Mouse (Mus musculus): Measurements from ENCODE around the gene Ciao2a. TPM values are rescaled to one million over a fixed set of nuclear protein-coding genes. Genes with fewer than 3 reads are reported as not detected.
A peak's percentile ranks its signal among the peaks of the same experiment; 100 is the strongest.

Gene Ciao2a
- total RNA-seq, 2 experiments from 2014 or later: 35.7 to 38.3 TPM

DNA sequence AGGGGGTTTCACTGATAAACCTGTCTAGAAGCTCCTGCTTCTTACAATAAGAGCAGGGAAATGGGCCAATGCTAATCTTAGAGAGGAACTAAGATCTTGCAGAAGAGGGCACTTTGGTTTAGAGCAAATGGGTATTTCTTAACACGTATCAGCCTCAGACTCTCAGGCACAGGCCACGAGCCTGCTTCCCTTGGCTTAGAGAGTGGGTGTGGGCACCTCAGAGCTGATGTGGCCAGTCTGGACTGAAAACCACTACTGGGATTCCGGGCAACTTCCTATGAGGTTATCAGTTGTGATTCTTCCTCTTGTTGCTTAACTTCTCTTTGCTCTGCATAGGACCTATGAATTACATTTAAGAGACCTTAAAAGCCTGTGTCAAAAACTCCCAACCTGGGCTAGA, 12.1 kb upstream of the Ciao2a start:
- intact Hi-C loops (cut with DNase I; ENCODE audit: low total_unique reads): no loop called here

DNA sequence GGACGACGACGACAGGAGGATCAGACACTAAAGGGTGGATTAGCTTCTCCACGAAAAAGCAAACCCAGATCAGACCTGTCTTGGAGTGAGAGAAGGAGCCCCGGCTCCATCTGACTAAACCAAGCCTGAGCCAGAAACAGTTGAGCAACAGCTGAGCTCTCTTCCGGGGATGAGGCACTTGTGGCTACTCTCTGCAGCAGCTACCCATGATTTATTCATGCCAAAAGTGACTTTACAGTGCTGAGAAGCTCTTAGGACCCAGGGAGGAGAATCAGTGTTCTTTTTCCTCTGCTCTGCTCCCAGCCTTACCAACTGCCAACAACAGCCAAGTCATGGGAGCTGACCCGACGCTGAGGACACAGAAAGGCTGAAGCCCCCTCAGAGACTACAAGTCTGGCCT, 9.5 kb upstream of the Ciao2a start:
- DNase-seq: peak; percentile 34
- intact Hi-C loops (cut with DNase I; ENCODE audit: low total_unique reads): no loop called here

More for the DNA sequence above, 12.1 kb upstream of the Ciao2a start:
- no peak for DNase-seq

DNA sequence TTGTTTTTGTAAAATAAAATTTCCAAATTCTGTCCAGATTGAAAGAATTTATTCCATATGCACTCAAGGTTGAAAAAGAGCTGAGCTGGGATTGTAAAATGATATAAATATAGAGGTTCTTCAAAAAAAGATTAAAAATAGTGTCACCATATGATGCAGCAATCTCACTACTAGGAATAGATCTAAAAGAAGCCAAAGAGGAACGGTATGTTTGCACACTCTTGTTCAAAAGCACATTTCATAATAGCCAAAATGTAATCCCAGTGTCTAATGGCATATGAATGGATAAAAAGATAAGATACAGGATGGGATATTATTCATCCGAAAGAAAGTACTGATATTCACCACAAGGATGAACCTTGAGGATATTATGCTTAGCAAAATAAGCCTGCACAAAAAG, 6.9 kb upstream of the Ciao2a start:
- intact Hi-C loops (cut with DNase I; ENCODE audit: low total_unique reads): no loop called here
- no peak for DNase-seq

DNA sequence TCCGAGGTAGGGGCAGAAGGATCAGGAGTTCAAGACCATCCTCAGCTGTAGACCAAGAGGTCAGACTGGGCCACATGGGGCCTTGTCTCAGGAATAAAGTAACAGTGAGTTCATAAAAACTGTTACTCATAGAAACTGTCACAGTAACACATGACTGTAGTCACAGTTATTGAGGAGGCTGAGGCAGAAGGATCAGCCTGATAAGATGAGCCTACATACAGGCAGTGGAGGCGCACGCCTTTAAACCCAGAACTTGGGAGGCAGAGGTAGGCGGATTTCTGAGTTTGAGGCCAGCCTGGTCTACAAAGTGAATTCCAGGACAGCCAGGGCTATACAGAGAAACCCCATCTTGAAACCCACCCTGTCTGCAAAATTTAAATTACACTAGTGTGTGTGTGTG, 6.3 kb upstream of the Ciao2a start:
- intact Hi-C loops (cut with DNase I; ENCODE audit: low total_unique reads): no loop called here
- no peak for DNase-seq

DNA sequence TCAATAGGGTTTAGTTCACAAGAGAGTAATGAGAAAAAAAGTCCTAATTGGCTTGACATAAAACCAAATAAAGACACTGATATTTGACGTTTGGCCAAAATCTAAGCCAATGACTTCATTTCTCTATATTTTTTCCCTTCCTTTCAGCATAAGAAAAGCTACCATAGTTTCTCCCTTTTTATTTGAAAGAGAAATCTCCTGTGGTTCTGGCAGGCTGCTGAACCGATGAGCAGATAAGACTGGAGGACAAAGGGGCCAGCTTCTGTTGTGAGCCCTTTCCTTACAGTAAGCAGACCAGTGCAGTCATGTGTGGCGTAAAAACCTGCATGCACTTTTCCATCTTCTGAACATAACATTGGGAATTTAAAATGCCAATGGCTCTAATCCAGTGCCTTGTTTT, 5.5 kb upstream of the Ciao2a start:
- intact Hi-C loops (cut with DNase I; ENCODE audit: low total_unique reads): no loop called here
- DNase-seq: no peak

DNA sequence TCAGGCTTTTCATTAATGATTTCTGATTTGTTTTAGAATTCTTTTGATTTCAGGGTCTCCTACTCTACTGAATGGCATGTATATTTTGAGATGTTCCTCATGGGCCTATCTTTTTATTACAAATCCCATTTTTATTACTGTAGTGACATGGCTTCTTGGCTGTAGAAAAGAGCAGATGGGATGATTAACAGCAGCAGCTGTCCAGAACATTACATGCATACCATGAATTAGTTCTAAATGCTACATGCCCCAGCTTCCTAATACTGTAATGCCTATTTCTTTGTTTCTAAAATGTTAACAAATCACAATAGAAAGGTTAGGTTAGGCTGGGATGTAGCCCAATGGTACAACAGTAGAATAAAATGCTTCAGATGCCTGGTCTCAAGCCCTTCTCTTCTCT, 5.0 kb upstream of the Ciao2a start:
- intact Hi-C loops (cut with DNase I; ENCODE audit: low total_unique reads): no loop called here
- no peak for DNase-seq

DNA sequence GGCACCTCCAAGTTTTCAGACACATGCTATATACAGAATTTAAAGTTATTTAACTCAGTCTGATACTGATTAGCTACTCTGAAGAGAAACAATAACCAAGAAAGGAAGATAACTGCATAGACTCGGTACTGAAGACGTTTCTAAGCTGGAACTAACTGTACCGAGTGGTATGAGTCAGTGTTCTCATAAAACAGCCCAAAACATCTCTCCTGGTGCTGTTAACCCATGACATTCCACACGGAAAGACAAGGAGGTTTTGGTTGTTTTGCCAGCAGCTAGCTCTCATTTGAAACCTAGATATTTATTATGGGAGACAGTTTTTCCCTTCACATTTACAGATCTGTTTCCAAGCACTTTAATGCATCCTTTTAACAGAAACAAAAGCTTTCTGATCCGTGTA, 2.8 kb upstream of the Ciao2a start:
- DNase-seq: no peak
- intact Hi-C loops (cut with DNase I; ENCODE audit: low total_unique reads): no loop called here

DNA sequence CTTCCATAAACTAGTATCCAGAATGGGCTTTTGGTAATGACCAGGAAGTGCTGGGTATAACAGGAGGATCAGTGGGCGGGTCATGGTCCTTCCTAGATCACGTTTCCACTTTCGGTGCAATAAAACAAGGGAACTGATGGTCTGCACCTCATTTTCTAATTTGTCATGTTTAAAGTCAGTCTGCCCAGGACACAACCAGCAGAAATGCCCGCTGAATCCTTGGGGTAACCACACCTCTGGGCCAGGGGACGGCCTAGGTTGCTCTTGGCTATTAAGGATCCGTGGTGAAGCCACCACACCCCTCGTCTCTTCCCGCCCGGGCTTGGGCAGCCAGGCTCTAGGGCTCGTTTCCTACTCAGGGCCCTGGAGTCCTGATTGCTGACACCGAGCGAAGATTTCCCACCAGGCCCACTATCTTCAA, 2.3 kb upstream of the Ciao2a start:
- intact Hi-C loops (cut with DNase I; ENCODE audit: low total_unique reads): no loop called here
- peak; percentile 17 for DNase-seq

DNA sequence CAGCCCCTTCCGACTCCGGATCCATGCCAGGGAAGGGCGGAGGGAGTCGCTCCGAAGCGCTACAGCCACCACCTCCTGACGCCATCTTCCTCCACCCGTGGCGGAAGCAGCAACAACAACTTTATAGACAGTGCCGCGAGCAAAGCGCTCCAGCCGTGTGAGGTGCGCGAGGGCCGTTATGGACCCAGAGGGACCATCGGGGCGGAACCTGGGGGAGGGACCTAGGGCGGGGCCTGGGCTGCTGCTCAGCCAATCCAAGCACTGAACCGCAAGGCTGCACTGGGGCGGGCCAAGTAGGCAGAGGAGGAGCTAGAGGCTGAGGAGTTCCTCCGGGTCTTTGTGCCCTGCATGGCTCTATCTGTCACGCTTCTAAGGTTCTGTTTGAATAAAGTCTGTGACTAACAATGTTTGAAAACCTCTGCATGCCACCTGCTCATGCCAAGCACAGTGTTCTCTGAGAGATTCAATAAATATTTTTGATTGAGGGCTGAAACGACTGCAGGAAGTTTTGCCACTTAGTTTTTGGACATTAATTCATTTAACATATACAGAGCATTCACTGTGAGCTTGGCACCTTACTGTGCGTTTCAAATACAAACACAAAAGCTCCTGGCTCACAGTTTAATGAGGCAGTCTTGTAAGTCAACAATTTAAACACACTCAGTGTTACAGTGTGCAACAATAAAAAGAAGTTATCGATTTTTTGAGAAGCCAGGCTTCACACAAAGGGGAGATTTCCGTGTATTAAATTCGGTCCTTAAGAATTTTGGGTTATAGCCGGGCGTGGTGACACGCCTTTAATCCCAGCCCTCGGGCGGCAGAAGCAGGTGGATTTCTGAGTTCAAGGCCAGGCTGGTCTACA, 1.5 kb upstream of the Ciao2a start:
- intact Hi-C loops (cut with DNase I; ENCODE audit: low total_unique reads): no loop called here
- DNase-seq: peak; percentile 99

DNA sequence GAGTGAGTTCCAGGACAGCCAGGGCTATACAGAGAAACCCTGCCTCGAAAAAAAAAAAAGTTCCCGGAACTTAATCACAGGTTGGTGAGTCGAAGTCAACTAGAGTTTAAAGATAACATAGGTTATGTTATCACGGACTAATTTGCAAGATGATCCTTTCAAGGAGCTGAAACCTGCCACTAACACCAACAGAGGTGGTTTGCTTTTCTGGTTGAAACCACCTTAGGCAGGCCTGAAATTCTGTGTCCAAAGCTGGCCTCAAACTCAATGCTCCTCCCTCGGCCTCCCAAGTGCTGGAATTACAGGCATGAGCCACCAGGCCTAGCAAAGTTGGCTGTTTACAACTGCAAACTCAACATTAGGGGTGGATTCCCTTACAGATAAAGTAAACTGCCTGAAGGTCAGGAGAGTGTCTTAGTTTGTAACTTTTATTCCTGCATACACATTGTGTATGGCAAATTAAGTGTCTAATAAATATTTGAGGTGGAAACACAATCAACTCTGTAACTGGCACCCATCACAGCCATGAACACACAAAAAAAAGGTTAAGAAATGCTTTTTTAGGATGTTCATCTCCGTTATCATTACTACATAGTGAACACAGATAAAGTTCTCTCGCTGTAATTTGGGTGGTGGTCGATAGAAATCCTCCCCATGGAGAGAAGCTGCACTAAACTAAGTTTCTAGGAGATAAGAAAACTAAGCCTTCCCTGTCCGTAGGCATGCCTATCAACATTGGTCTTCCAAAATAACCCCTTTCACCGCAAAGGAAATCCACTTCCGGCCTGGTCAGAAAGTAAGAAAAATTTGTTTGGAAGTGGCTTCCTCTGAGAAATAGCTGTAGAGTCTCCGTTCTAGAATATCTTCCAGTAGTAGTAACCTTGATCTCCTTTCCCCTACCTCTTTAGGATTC, 612 bp upstream of the Ciao2a start:
- DNase-seq: no peak
- intact Hi-C loops (cut with DNase I; ENCODE audit: low total_unique reads): no loop called here

DNA sequence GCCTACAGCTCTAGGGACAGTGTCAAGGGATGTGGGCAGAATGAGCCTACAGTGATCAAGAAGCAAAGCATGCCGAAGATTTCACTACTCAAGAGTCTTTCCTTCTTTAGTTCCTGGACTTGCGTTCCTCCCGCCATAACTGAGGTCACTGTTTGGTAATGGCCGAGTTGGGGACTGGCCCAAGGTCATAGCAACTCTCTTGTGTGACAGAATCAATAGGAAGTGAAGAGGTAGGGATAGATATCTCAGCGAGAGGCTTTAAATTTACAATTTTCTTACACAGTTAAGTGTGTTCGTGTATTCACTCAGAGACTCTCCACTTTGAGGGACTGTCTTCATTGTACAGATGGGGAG, 759 bp downstream of the Ciao2a start:
- no peak for DNase-seq
- intact Hi-C loops (cut with DNase I; ENCODE audit: low total_unique reads): no loop called here

DNA sequence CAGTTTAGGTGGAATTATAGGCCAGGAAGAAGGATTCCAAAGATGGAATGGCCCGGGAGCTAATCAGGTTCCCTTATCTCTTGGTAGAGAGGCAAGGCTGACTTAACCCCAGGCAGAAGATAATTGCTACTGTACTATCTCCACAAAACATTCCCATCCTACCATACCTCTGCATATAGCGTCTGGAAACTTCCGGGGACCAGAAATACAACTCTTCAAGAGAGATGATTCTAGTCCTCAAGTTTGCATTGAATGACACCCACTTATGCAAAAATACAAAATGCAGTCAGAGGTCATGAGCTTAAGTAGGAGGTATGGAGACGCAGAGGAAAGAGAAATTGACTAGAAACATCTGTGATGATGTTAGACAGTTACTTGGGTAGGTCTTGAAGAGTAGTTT, 1.5 kb downstream of the Ciao2a start:
- intact Hi-C loops (cut with DNase I; ENCODE audit: low total_unique reads): no loop called here
- no peak for DNase-seq

DNA sequence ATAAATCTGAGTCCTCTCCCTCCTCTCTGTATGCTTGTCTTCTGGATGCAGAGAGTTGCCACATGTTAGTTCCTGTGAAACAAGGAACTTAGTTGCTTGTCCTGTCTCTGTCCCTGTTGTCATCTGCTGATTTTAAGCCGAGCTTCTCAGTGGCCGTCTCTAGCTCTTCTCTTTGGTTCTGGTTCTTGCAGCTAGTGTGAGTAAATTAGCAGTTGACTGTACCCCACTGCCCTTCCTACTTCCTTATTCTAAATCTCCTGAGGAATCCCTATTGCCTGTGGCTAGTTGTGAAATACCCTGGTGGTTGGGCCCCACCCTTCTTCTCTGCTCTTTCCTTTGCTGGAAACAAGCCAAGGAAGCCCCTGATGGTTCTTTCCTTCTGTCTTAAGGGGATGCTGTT, 5.1 kb downstream of the Ciao2a start:
- intact Hi-C loops (cut with DNase I; ENCODE audit: low total_unique reads): no loop called here
- no peak for DNase-seq

DNA sequence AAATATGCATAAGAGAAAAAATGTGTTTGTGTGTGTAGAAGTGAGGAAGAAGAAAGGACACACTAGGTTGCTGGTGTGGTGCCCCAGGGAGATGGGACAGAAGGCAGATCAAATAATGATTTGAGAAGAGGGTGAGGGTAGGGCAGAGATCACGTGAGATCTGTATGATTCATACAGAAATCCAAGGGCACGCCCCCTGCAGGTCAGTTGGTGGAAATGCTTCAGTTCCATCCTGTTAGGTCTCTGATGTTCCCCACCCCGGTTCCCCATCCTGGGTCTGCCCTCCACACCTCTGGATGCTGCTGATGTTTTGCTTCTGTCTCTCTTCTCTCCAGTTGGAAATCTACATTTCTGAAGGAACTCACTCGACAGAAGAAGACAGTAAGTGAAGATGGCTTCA, 9.6 kb downstream of the Ciao2a start:
- intact Hi-C loops (cut with DNase I; ENCODE audit: low total_unique reads): no loop called here

DNA sequence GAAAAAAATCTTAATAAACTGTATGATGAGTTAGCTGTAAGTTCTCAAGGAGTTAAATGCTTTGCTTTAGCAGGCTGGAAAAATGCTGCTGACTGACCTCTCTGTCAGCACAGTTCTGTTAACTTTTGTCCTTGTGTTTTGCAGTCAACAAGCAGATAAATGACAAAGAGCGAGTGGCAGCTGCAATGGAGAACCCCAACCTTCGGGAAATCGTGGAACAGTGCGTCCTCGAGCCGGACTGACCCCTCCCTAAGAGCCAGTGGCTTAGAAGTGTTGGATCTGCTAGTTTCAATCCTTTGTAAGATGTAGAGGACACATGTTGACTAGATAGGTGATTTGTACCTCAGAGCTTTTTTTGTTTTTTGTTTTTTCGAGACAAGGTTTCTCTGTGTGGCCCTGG, 11.8 kb downstream of the Ciao2a start:
- intact Hi-C loops (cut with DNase I; ENCODE audit: low total_unique reads): no loop called here

More for the DNA sequence above, 9.6 kb downstream of the Ciao2a start:
- DNase-seq: no peak

DNA sequence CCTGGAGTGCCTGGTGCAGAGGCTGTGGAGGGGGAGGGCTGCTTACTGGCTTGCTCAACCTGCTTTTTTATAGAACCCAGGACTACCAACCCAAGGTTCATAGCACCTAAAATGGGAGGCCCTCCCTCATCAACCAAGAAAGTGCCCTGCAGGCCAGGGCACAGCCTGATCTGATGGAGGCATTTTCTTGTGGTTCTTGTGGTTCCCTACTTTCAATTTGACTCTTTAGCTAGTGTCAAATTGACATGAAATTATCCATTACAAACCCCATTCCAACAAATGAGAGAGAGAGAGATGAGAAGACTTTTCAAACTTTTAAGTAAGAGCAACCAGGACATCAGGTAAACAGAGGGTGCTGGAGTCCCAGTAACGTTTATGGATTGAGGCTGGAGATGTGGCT, 15.9 kb downstream of the Ciao2a start:
- intact Hi-C loops (cut with DNase I; ENCODE audit: low total_unique reads): no loop called here
- no peak for DNase-seq

More for the DNA sequence above, 11.8 kb downstream of the Ciao2a start:
- no peak for DNase-seq

DNA sequence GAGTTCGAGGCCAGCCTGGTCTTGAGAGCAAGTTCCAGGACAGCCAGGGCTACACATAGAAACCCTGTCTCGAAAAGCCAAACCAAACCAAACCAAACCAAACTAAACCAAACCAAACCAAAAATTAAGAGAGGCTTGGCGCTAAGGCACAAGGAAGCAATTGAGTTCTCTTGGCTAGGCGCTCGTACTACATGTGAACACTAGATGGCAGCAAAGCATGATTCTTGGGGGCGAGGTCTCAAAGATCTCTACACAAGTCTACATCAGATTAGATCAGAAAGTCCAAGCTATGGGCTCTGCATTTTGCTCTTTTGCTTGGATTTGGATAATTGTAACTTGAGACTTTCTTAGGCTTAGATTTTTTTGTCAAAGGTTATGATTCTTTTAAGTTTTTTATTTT, 17.8 kb downstream of the Ciao2a start:
- intact Hi-C loops (cut with DNase I; ENCODE audit: low total_unique reads): no loop called here
- peak; percentile 63 for DNase-seq

DNA sequence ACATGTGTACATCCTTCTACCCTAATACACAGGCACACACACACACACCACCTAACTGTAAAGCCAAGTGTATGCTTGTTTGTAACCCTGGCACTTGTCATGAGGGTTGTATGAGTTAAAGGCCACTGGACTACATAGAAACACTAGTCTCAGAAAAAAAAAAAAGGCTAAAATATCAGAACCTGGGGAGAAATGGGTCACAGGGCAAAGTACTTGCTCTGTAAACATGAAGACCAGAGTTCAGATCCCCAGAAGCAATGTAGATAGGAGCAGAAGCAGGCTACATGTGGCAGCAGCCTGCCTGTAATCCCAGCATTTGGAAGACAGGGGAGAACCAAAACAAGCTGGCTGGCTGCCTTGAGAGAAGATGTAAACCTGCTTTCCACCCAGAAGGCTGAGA, 19.7 kb downstream of the Ciao2a start:
- intact Hi-C loops (cut with DNase I; ENCODE audit: low total_unique reads): no loop called here

DNA sequence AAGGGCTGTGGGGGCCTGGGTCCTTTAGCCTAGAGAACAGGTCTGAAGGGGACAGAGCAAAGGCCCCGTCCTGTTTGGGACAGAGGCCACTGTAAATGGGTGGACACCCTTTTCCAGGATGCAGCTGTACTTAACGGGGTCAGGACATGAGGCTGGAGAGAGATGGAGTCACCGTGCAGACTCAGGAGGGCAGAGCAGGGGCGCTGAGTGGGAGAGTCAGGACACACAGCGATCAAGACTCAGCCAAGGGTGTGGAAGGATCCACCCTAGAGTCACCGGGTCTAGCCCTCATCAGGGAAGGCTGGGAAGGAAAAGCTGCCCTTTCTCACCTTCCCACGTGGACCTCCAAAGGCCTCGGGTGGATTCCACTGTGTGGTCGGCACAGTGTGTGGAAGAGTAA, 25.6 kb downstream of the Ciao2a start:
- intact Hi-C loops (cut with DNase I; ENCODE audit: low total_unique reads): loop anchor here (10.0 kb wide), 1 partner anchor 223 kb away; no protein-coding TSS in a partner anchor
- no peak for DNase-seq

More for the DNA sequence above, 19.7 kb downstream of the Ciao2a start:
- DNase-seq: no peak

DNA sequence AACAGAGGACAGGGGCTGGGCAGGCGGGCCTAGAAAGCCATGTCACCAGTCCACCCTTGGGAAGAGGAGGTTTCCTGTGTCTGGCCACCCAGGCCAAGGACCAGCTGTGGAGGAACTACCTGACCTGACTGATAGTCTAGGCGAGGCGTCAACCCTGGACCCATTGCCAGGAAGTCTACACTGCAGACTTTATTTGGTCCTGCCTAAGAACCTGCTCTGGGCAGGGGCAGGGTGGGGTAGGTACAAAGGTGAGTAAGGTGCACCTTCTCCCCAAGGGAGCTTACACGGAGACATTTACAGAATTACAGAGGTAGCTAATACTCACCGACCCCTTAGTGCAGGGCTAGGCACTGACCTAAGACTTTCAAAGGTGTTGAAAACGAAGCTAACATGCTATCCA, 27.2 kb downstream of the Ciao2a start:
- intact Hi-C loops (cut with DNase I; ENCODE audit: low total_unique reads): loop anchor here (10.0 kb wide), 1 partner anchor 221 kb away; no protein-coding TSS in a partner anchor
- DNase-seq: no peak

Data from gastrocnemius, postnatal 14 days (tissue).